Mouse (Mus musculus): ENCODE data around the gene H2-DMb2. TPM values are rescaled to one million over a fixed set of nuclear protein-coding genes. Genes with fewer than 3 reads are reported as not detected.
"Not testable (repeated sequence)": the region's sequence is repeated elsewhere in the genome, so short reads cannot be mapped to it uniquely, and the experiment has no call there.

Gene H2-DMb2
- polyA plus RNA-seq, 2 experiments, result 0.13 to 0.58 TPM

GRCm38 (mm10) chr17:34141448-34141847, 1.7 kb upstream of the H2-DMb2 start:
- ATAC-seq (ENCODE audit: insufficient read depth) (no peak), DNase-seq (ENCODE audit: low read depth in 3 of 3, low spot score in 3 of 3) (no peak)
- 41% methylated on average over 4 of the region's 4 CpGs for WGBS (ENCODE audit: insufficient replicate concordance)
- Histone ChIP-seq H3K9me3 (ENCODE audit: control insufficient read depth, low read length) (no peaks in the 10 kb centered on the region), H3K27me3 (ENCODE audit: control insufficient read depth, insufficient read depth, low read length) (peaks cover 19% of the 10 kb centered on the region), H3K4me2 (ENCODE audit: low read depth) (no peak overlapping the region), H3K27ac (no peak overlapping the region), H3K9ac (replicated peaks) (no peak overlapping the region), H3K36me3 (replicated peaks; ENCODE audit: control insufficient read depth, insufficient read depth, low read depth) (no peaks in the 10 kb centered on the region), H3K4me1 (replicated peaks; ENCODE audit: control insufficient read depth in 2 of 2, insufficient read depth in 2 of 2, low read length in 1 of 2) (peaks cover 3 to 10% of the 10 kb centered on the region in 2 experiments; a peak in 3 of 4 replicates), H3K4me3 (ENCODE audit: insufficient read depth in 1 of 2, low read depth in 2 of 2, low read length in 2 of 2) (no peak overlapping the region)
- TF ChIP-seq CTCF (IDR thresholded peaks at IDR 0.05; ENCODE audit: low read depth) (no peak), EP300 (IDR thresholded peaks at IDR 0.05; ENCODE audit: low read depth) (no peak)

DNA sequence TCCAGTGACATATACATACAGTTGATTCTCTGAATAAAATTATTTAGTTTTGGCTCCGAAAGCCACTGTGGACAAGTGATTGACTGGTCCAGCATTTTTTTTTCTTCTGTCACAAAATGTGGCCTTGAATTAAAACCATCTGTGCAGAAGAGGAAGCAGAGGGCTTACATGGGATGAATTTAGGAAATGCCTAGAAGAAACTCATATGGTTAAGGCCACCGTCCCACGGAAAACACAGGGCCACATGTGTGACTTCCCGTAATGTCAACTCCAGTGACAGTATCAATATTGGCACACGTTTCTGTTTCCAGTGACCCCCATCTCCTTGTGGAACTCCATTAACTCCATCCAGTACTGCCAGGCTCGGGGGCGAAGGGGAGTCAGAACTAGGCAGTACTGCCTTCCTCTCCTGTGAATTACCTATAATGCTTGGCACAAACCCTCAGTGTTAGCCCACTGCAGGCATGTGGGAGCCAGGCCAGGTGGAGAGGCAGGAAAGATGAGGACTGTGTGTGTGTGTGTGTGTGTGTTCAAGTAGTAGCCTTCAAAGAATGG, 574 bp upstream of the H2-DMb2 start:
- no peak overlapping the region for H3K9ac ChIP-seq (replicated peaks)
- H3K4me1 ChIP-seq (replicated peaks; ENCODE audit: control insufficient read depth in 2 of 2, insufficient read depth in 2 of 2, low read length in 1 of 2), result peaks cover 3 to 10% of the 10 kb centered on the region in 2 experiments; a peak in 3 of 4 replicates
- WGBS (ENCODE audit: insufficient replicate concordance), result 54% methylated on average over 7 of the region's 7 CpGs
- no peak overlapping the region for H3K4me2 ChIP-seq (ENCODE audit: low read depth)
- peaks cover 19% of the 10 kb centered on the region for H3K27me3 ChIP-seq (ENCODE audit: control insufficient read depth, insufficient read depth, low read length)
- no peaks in the 10 kb centered on the region for H3K9me3 ChIP-seq (ENCODE audit: control insufficient read depth, low read length)
- no peaks in the 10 kb centered on the region for H3K36me3 ChIP-seq (replicated peaks; ENCODE audit: control insufficient read depth, insufficient read depth, low read depth)
- ATAC-seq (ENCODE audit: insufficient read depth) (no peak), DNase-seq (ENCODE audit: low read depth in 3 of 3, low spot score in 3 of 3) (no peak)
- no peak overlapping the region for H3K4me3 ChIP-seq (ENCODE audit: insufficient read depth in 1 of 2, low read depth in 2 of 2, low read length in 2 of 2)
- TF ChIP-seq CTCF (IDR thresholded peaks at IDR 0.05; ENCODE audit: low read depth) (no peak), EP300 (IDR thresholded peaks at IDR 0.05; ENCODE audit: low read depth) (no peak)
- no peak overlapping the region for H3K27ac ChIP-seq

DNA sequence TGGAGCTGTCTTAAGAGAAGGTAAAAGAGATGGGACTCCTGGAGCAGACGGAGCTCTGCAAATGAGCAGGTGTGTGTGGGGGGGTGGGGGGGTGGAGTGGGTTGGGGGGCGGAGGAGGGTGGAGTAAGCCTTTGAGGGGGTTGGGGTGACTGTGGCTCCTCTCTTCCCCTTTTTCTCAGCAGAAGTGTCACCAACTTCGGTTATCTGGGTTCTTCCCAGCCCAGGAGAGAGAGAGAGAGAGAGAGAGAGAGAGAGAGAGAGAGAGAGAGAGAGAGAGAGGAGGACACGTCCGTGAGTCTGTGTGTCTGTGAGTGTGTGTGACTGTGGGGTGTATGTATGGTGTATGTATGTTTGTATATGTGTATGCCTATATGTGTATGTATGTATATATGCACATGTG, 354 bp downstream of the H2-DMb2 start:
- Histone ChIP-seq H3K4me1 (replicated peaks; ENCODE audit: control insufficient read depth in 2 of 2, insufficient read depth in 2 of 2, low read length in 1 of 2) (peaks cover 3 to 10% of the 10 kb centered on the region in 2 experiments; a peak in 3 of 4 replicates), H3K36me3 (replicated peaks; ENCODE audit: control insufficient read depth, insufficient read depth, low read depth) (no peaks in the 10 kb centered on the region), H3K9me3 (ENCODE audit: control insufficient read depth, low read length) (no peaks in the 10 kb centered on the region), H3K27ac (no peak overlapping the region), H3K4me2 (ENCODE audit: low read depth) (no peak overlapping the region), H3K9ac (replicated peaks) (no peak overlapping the region), H3K27me3 (ENCODE audit: control insufficient read depth, insufficient read depth, low read length) (peaks cover 19% of the 10 kb centered on the region), H3K4me3 (ENCODE audit: insufficient read depth in 1 of 2, low read depth in 2 of 2, low read length in 2 of 2) (no peak overlapping the region)
- TF ChIP-seq EP300 (IDR thresholded peaks at IDR 0.05; ENCODE audit: low read depth) (no peak), CTCF (IDR thresholded peaks at IDR 0.05; ENCODE audit: low read depth) (no peak)
- DNase-seq (ENCODE audit: low read depth in 3 of 3, low spot score in 3 of 3) (no peak), ATAC-seq (ENCODE audit: insufficient read depth) (no peak)
- WGBS (ENCODE audit: insufficient replicate concordance), result 17% methylated on average over 4 of the region's 5 CpGs

DNA sequence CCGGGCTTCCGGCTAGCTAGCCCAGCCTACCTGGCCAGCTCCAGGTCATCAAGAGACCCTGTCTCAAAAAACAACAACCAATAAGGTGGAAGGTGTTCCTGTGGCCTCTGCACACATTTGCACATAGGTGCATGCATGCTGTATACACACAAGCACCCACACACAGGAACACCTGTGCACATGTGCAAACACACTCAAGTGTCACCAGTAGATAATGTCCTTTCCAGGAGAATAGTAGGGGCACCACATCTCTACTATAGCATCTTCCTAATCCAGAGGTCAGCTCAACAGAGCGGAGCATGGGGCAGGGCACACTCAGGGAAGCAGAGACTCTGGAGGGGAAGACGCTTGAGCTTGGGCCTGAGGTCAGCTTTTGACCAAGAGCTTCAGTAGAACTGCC, 1.1 kb downstream of the H2-DMb2 start:
- peaks cover 12% of the 10 kb centered on the region for H3K27me3 ChIP-seq (ENCODE audit: control insufficient read depth, insufficient read depth, low read length)
- H3K36me3 ChIP-seq (replicated peaks; ENCODE audit: control insufficient read depth, insufficient read depth, low read depth); H3K9me3 ChIP-seq (ENCODE audit: control insufficient read depth, low read length); H3K4me1 ChIP-seq (replicated peaks; ENCODE audit: control insufficient read depth in 2 of 2, insufficient read depth in 2 of 2, low read length in 1 of 2); H3K27ac ChIP-seq; H3K9ac ChIP-seq (replicated peaks); H3K4me3 ChIP-seq (ENCODE audit: insufficient read depth in 1 of 2, low read depth in 2 of 2, low read length in 2 of 2); H3K4me2 ChIP-seq (ENCODE audit: low read depth); ATAC-seq (ENCODE audit: insufficient read depth); DNase-seq (ENCODE audit: low read depth in 3 of 3, low spot score in 3 of 3): not testable (repeated sequence)
- 81% methylated on average over 4 of the region's 4 CpGs for WGBS (ENCODE audit: insufficient replicate concordance)

- Histone ChIP-seq H3K27me3 (ENCODE audit: control insufficient read depth, insufficient read depth, low read length) (peaks cover 9% of the 10 kb centered on the region; the same call in 1 of the 2 replicates), H3K9me3 (ENCODE audit: control insufficient read depth, low read length) (no peaks in the 10 kb centered on the region), H3K9ac (replicated peaks) (no peak overlapping the region), H3K36me3 (replicated peaks; ENCODE audit: control insufficient read depth, insufficient read depth, low read depth) (no peaks in the 10 kb centered on the region), H3K4me3 (ENCODE audit: insufficient read depth in 1 of 2, low read depth in 2 of 2, low read length in 2 of 2) (no peak overlapping the region), H3K4me2 (ENCODE audit: low read depth) (no peak overlapping the region), H3K27ac (no peak overlapping the region), H3K4me1 (replicated peaks; ENCODE audit: control insufficient read depth in 2 of 2, insufficient read depth in 2 of 2, low read length in 1 of 2) (peaks cover 1 to 6% of the 10 kb centered on the region in 2 experiments; a peak in 3 of 4 replicates)
- 63% methylated on average over 3 of the region's 3 CpGs for WGBS (ENCODE audit: insufficient replicate concordance)
- no peak for TF ChIP-seq CTCF (IDR thresholded peaks at IDR 0.05; ENCODE audit: low read depth)
- TF ChIP-seq EP300 (IDR thresholded peaks at IDR 0.05; ENCODE audit: low read depth), result no peak
- ATAC-seq (ENCODE audit: insufficient read depth) (no peak), DNase-seq (ENCODE audit: low read depth in 3 of 3, low spot score in 3 of 3) (no peak)
Measured at GRCm38 (mm10) chr17:34144960-34145371, 1.9 kb downstream of the H2-DMb2 start.
